Mouse (Mus musculus) forebrain, postnatal 0 days (tissue): Measurements from ENCODE around the gene Rora. TPM values are rescaled to one million over a fixed set of nuclear protein-coding genes. Genes with fewer than 3 reads are reported as not detected.

Source experiments
- ATAC-seq: fragments of 200-750 bp; cut with Nextera tagmentation; 2 replicates; pipeline ENCODE4 v1.8.0; 2017; ENCODE audit warnings: mild to moderate bottlenecking, moderate library complexity
- DNase-seq: peaks from one replicate; pipeline ENCODE4 v3.0.0-alpha.2; 2015
- H3K27ac ChIP-seq: fragments of 300-500 bp; sonication (generic); 2 replicates; pipeline ENCODE4 v1.5.1; 2014; ENCODE audit warnings: low read depth, mild to moderate bottlenecking, antibody characterized with exemption, low read length, moderate library complexity, mixed read lengths
- H3K27me3 ChIP-seq: fragments of 300-500 bp; sonication (generic); 2 replicates; pipeline ENCODE4 v1.6.1; 2014; ENCODE audit warnings: mild to moderate bottlenecking, low read length, mixed read lengths; ENCODE audit not compliant: insufficient read depth
- H3K36me3 ChIP-seq: fragments of 300-500 bp; sonication (generic); 2 replicates; pipeline ENCODE4 v1.6.1; 2014; ENCODE audit warnings: mild to moderate bottlenecking, moderate library complexity; ENCODE audit not compliant: insufficient read depth
- H3K4me1 ChIP-seq: fragments of 300-500 bp; sonication (generic); 2 replicates; pipeline ENCODE4 v1.6.1; 2014; ENCODE audit warnings: antibody characterized with exemption; ENCODE audit not compliant: insufficient read depth
- H3K4me2 ChIP-seq: fragments of 300-500 bp; sonication (generic); 2 replicates; pipeline ENCODE4 v1.6.1; 2014; ENCODE audit warnings: low read depth, mild to moderate bottlenecking, moderate library complexity
- H3K4me3 ChIP-seq: fragments of 300-500 bp; sonication (generic); 2 replicates; pipeline ENCODE4 v1.5.1; 2014; ENCODE audit warnings: low read depth, low read length, mixed read lengths
- H3K9ac ChIP-seq: fragments of 300-500 bp; sonication (generic); 2 replicates; pipeline ENCODE4 v1.6.1; 2014; ENCODE audit warnings: mild to moderate bottlenecking
- H3K9me3 ChIP-seq: fragments of 300-500 bp; sonication (generic); 2 replicates; pipeline ENCODE4 v1.6.1; 2016; ENCODE audit warnings: low read length
- CTCF ChIP-seq: sonication (generic); IDR thresholded peaks from 2 replicates; pipeline ENCODE4 v1.5.1; 2016; ENCODE audit warnings: antibody characterized with exemption, control low read depth, low read depth
- WGBS: fragments of 180-500 bp; shearing (Covaris S2); extraction: QIAGEN DNeasy Blood & Tissue Kit; methylation state at CpG from one replicate; pipeline ENCODE4 v1.1.7; 2014; 5-methylcytosine and 5-hydroxymethylcytosine counted together
- polyA plus RNA-seq: library from polyadenylated mRNA; unstranded; fragments of >200 nt; fragmentation: Nextera tagmentation; extraction: Ambion mirVana; gene quantifications from 2 replicates; pipeline ENCODE4 v1.2.1, GENCODE M21; 2015
- total RNA-seq: library from RNA; depleted of rRNA; stranded (reverse); fragments of >200 nt; gene quantifications from 2 replicates; pipeline ENCODE4 v1.2.3, GENCODE M21; 2014

The Rora gene
- total and polyA plus RNA-seq, 2 experiments from 2014 or later, result 9.8 to 23.9 TPM

DNA sequence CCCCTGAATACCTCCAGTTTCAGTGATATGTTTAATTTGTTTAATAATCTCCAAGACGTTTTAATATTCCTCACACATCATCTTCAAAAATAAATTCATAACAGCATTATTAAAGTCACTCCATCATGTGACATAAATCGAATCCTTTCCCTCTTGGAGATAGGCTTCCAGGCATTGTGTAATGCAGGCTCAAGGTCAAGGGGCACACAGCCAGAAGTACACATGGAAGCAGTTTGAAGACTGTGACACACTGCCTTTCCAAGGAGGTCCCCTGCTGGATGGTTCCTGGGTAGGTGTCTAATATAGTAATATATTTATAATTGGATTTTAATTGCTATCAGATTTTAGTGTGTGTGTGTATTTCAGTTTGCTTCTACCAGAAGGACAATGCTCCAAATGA, 103.4 kb downstream of the Rora start:
- Histone ChIP-seq H3K9me3 (no peaks in the 10 kb centered on the region), H3K9ac (no peak overlapping the region), H3K4me3 (no peak overlapping the region), H3K4me2 (no peak overlapping the region), H3K4me1 (no peaks in the 10 kb centered on the region; the same call in 1 of the 2 replicates), H3K27me3 (no peaks in the 10 kb centered on the region), H3K27ac (no peak overlapping the region), H3K36me3 (no peaks in the 10 kb centered on the region)
- no peak for TF ChIP-seq CTCF
- 68% methylated on average over 2 of the region's 2 CpGs for WGBS
- DNase-seq (no peak), ATAC-seq (no peak)

DNA sequence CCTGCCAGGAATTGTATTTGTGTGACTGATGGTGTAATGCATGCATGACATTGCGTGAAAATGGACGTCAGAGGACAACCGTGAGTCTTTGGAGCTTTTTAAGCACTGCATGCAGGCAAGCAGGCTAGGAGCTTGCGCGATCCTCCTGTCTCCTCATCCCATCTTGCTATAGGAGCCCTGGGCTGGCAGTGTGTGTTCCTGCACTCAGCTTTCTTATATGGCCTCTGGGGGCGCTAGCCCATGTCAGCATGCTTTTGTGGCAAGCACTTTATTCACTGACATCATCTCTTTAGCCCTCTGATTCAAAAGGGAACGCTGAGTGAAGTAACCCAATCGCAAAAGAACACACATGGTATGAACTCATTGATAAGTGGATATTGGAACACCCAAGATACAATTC, 105.7 kb downstream of the Rora start:
- Histone ChIP-seq H3K4me3 (no peak overlapping the region), H3K27ac (no peak overlapping the region), H3K9me3 (no peaks in the 10 kb centered on the region), H3K36me3 (no peaks in the 10 kb centered on the region), H3K27me3 (no peaks in the 10 kb centered on the region), H3K9ac (no peak overlapping the region), H3K4me2 (no peak overlapping the region), H3K4me1 (no peaks in the 10 kb centered on the region)
- peak; percentile 30 for DNase-seq
- ATAC-seq, result no peak; the same call in 1 of the 2 replicates
- TF ChIP-seq CTCF, result peak; percentile 61
- WGBS, result 72% methylated on average over 8 of the region's 8 CpGs

DNA sequence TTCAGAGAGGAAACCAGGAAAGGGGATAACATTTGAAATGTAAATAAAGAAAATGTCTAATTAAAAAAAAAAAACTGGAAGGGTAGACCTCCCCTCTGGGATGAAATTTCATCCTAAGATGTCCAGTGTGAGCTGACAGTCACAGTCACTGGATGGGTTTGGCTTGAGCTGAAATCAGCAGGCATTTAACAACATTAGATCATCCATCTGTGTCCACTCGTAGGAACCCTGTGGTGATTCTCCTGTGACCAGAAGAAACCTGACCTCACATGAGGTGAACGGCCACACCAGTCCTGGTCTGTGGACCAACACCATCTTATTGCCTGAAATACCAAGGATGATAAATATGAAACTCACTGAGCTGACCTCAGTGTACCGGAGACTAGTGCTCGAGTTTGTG, 106.7 kb downstream of the Rora start:
- 80% methylated on average over 4 of the region's 4 CpGs for WGBS
- no peaks in the 10 kb centered on the region for H3K4me1 ChIP-seq
- TF ChIP-seq CTCF, result no peak

DNA sequence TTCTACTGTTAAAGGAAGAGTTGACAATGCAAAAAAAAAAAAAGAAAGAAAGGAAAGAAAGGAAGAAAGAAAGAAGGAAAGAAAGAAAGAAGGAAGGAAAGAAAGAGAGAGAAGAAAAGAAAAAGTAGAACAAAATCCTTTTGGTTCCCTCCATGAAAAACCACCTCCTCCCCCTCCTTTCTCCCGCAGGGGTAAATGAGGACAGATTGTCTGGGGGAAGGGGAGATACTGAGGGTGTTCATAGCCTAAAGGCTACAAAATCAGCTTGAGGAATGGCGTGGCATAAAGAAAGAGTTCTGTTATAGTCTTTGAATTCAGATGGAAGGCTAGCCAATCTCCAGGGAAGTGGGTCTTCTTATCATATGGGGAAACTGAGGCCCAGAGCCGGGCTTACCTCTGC, 107.3 kb downstream of the Rora start:
- ATAC-seq (no peak), DNase-seq (no peak)
- Histone ChIP-seq H3K4me3 (no peak overlapping the region), H3K9me3 (no peaks in the 10 kb centered on the region), H3K4me2 (no peak overlapping the region), H3K27me3 (no peaks in the 10 kb centered on the region), H3K9ac (no peak overlapping the region), H3K27ac (no peak overlapping the region), H3K36me3 (no peaks in the 10 kb centered on the region), H3K4me1 (no peaks in the 10 kb centered on the region)
- no peak for TF ChIP-seq CTCF
- 57% methylated on average over 3 of the region's 3 CpGs for WGBS

More for the DNA sequence above, 106.7 kb downstream of the Rora start:
- ATAC-seq, result no peak
- Histone ChIP-seq H3K9ac (no peak overlapping the region), H3K27me3 (no peaks in the 10 kb centered on the region), H3K27ac (no peak overlapping the region), H3K36me3 (no peaks in the 10 kb centered on the region), H3K9me3 (no peaks in the 10 kb centered on the region), H3K4me2 (no peak overlapping the region), H3K4me3 (no peak overlapping the region)
- DNase-seq, result no peak

DNA sequence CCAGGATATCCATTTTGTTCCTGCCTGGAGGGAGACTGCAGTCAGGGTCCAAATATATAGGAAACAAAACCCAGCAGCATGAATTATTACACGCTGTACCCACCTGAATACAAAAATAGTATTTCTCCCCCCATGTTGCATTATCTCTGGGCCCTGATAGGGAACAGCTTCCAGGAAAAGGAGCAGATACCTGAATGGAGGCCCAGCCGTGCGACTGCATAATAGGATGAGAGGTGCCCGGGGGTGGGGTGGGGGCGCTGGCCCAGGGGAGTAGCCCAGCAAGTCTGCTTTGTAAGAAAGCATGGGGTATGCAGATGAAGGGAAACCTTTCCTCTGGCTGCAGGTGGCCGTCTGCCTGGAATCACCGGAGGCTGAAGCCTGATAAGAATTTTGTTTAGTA, 108.1 kb downstream of the Rora start:
- no peak overlapping the region for H3K27ac ChIP-seq
- ATAC-seq (no peak), DNase-seq (no peak)
- no peaks in the 10 kb centered on the region for H3K36me3 ChIP-seq
- H3K4me3 ChIP-seq, result no peak overlapping the region
- no peaks in the 10 kb centered on the region for H3K4me1 ChIP-seq
- no peak for TF ChIP-seq CTCF
- no peaks in the 10 kb centered on the region for H3K27me3 ChIP-seq
- 39% methylated on average over 7 of the region's 7 CpGs for WGBS
- no peak overlapping the region for H3K9ac ChIP-seq
- H3K4me2 ChIP-seq, result no peak overlapping the region
- H3K9me3 ChIP-seq, result no peaks in the 10 kb centered on the region

DNA sequence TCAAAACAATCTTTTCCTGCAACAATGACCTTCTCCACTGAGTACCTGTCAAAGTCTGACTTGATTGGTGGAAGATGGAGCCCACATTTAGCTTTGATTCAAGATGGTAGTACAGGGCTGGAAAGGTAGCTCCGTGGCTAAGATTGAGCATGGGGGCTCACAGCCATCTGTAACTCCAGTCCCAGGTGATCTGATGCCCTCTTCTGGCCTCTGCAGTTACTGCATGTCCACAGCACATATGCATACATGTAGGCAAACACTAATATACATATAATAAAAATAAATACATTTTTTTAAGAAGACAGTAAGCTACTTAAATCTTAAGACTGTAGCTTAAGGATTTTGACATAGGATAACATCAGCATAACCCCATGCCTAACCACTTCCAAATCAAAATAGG, 112.0 kb downstream of the Rora start:
- Histone ChIP-seq H3K36me3 (no peaks in the 10 kb centered on the region), H3K9me3 (no peaks in the 10 kb centered on the region), H3K4me3 (no peak overlapping the region), H3K27me3 (no peaks in the 10 kb centered on the region), H3K4me2 (no peak overlapping the region), H3K4me1 (no peaks in the 10 kb centered on the region), H3K27ac (no peak overlapping the region), H3K9ac (no peak overlapping the region)
- no peak for ATAC-seq
- DNase-seq, result no peak
- WGBS, result 58% methylated on average over 1 of the region's 1 CpGs
- TF ChIP-seq CTCF, result peak; percentile 50

DNA sequence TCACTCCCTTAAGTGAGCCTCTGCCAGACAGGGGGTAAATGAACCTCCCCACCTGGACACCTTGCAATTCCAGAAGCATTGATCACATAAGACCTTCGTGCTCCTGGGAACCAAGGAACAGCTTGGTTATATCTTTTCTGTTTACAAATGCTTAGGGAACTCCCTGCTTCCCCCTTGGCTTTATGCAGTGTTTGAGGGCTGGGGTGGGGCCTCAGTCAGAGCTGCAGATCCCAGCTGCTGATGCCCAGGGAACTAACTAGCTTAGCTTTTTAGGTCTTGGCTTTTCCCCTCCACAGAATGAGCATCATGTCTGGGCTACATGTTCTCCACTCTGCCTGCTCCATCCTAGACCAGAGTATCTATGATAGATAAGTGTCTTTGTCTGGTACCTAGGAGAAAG, 116.1 kb downstream of the Rora start:
- no peaks in the 10 kb centered on the region for H3K4me1 ChIP-seq
- no peak for TF ChIP-seq CTCF
- no peaks in the 10 kb centered on the region for H3K9me3 ChIP-seq
- DNase-seq (no peak), ATAC-seq (no peak)
- H3K4me2 ChIP-seq, result no peak overlapping the region
- 20% methylated on average over 1 of the region's 1 CpGs for WGBS
- H3K36me3 ChIP-seq, result no peaks in the 10 kb centered on the region
- H3K27ac ChIP-seq, result no peak overlapping the region
- no peaks in the 10 kb centered on the region for H3K27me3 ChIP-seq
- H3K4me3 ChIP-seq, result no peak overlapping the region
- no peak overlapping the region for H3K9ac ChIP-seq

DNA sequence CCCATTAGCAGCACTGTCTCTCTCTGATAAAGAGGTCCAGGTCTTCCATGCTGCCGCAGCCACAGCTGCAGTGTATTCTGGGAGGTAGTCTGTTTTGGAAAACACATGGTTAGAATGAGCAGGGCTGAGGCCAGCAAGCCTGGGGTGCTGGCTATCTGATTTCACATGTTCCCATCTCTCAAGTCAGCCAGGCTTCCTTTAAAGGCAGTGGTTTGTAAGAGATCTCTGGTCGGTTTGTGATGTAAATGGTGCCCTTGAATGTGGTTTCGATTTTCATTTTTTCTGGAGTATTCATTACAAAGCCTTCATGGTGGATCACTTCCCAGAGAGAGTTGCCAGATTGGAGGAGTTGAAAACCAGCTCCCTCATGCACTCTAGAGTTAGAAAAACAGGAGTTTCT, 117.8 kb downstream of the Rora start:
- Histone ChIP-seq H3K4me2 (no peak overlapping the region), H3K4me3 (no peak overlapping the region), H3K27me3 (no peaks in the 10 kb centered on the region), H3K4me1 (no peaks in the 10 kb centered on the region), H3K27ac (no peak overlapping the region), H3K9me3 (no peaks in the 10 kb centered on the region), H3K9ac (no peak overlapping the region), H3K36me3 (no peaks in the 10 kb centered on the region)
- TF ChIP-seq CTCF, result no peak
- ATAC-seq, result no peak
- DNase-seq, result no peak
- 91% methylated on average over 3 of the region's 3 CpGs for WGBS
